Mouse (Mus musculus) gastrocnemius, postnatal 25 days (tissue): Measurements from ENCODE around the gene Supt20. TPM values are rescaled to one million over a fixed set of nuclear protein-coding genes. Genes with fewer than 3 reads are reported as not detected.
A peak's percentile ranks its signal among the peaks of the same experiment; 100 is the strongest.
"Not testable (repeated sequence)": the region's sequence is repeated elsewhere in the genome, so short reads cannot be mapped to it uniquely, and the experiment has no call there.

Experiments
- DNase-seq: peaks from one replicate; pipeline ENCODE4 v3.0.0; 2022
- total RNA-seq, 2 experiments: library from RNA; stranded (reverse); gene quantifications; 1 replicate in 1 of 2; 2 replicates in 1 of 2; pipeline ENCODE4 v1.2.3; 2021

The Supt20 gene
- total RNA-seq, 2 experiments from 2014 or later: 12.1 to 12.4 TPM

DNA sequence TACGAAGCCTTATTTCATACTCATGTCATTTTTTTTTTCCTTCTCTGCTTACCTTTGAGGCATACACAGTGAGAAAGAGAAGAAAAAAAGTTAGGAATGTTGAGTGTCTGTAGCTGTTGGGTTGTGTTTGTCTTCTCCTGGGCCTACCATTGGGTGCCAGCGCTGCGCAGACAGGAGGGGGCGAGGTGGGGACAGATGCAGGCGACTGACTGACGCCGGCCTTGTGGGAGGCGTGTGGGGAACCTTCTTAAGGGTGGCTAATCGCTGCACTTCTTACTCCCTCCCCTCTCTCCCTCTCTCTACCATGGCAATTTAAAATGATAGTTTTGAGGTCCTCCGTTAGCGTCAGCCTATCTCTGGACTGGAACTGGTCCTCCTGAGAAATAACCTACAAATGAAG, 63.5 kb downstream of the Supt20 start:
- no peak for DNase-seq

DNA sequence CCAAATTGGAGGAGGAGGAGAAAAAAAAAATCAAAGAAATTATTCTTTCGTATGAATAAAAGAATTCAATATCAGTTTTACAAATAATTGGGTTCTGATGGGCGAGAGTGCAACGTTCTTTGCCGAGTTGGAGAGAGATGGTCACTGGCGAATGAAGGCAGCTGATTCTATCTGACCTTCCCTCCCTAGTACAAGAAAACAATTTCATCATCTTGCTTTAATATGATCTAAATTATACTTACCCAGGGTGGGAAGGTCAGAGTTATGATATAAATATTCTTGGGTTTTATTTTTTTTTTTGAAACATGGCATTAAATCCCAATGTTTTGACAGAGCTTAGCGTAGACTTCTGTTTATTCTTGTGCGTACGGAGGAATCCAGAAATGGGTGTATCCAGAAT, 64.8 kb downstream of the Supt20 start:
- DNase-seq: no peak

DNA sequence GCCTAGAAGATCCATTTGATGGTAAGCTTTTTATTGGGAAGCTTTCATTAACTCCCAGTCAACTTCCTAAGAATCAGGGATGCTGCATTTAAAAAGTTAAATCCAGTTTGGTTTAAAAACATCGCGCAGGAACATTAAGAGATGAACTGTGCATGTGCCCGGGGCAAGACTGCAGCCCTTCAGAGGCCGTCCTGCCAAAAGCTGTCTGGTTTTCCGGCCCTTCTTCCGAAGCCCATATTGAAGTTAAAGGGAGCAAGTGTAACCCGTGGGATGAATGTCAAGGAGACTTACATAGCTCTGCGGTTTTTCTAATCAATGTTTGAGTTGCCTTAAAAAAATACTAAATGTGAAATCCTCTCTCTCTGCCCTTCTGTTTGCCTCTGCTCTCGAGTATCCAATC, 66.6 kb downstream of the Supt20 start:
- no peak for DNase-seq

DNA sequence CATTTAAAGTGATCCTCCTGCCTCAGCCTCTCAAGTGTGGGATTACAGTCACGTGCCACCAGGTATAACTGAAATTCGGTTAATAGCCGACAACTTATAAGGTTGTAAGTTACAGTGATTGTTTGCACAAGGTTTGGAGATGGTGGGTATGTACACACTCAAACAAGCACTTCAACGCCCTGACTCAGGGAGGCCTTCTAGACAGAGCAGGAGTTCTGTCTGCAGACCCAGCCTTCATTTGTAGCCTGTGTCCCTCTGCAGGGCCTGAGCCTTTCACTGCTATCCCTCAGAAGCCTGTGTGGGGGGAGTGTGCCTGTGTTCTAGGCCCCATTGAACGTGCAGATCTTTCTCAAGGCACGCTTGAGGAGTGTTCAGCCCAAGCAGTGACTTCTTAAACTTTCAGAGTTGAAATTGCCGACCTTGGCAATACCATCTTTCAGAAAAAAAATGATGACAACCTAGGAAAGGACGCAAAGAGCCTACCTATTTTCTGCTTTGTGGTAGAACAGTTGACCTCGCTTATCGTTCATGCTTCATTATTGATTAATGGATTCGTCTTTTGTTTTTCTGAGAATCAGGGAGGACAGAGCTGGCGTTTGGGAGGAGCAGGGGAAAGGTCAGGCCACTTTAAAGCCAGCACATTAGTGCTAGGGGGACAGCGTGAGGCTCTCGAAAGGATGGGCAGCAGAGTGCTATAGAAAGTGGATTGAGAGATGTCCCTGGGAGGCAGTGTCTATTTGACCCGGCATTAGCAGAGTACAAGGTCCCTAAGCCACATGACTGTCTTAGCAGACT, 67.9 kb downstream of the Supt20 start:
- no peak for DNase-seq

DNA sequence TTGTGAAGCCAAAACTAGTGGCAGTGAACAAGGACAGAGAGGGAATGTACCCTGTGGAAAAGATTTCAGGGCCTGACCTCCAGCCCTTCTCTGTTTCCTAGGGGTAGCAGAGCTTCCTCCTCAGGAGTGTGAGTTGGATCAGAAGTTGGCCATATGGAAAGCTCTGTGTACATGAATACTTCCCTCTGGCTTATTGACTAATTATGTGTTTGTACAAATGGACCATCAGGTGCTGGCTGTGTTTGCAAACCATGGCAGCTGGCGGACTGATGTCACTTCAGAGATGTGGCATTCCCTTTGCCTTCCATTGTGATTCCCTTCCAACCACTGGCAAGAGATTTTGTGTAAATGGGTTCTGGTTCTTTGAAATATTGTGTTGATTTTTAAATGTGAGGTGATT, 68.7 kb downstream of the Supt20 start:
- DNase-seq: no peak

DNA sequence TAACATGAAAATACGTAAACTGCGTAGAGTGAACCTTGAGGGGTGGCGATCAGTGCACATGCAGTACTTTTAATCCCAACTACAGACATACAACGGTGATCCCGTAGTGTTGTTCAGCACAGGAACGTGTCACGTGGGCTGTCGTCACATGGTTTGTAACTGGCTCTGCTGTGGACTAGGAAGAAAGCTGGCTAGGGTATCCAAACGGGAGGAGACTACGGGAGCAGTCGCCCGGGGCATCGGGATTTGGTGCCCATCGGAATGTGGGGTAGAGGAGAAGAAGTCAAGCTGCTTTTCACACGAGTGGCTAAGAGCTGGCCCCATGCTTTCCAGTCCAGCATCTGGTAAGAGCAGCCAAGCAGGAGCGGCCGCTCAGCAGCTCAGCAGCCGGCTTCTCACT, 71.8 kb downstream of the Supt20 start:
- peak; percentile 10 for DNase-seq

DNA sequence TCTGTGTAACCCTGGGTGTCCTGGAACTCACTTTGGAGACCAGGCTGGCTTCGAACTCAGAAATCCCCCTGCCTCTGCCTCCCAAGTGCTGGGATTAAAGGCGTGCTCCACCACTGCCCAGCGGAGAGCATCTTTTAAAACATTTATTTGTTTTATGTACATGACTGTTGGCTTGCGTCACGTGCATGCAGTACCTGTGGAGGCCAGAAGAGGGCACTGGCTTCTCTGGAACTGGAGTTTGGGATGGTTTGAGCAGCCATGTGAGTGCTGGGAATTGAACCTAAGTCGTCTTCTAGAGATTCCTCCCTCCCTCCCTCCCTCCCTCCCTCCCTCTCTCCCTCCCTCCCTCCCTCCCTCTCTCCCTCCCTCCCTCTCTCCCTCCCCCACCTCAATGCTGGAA, 72.9 kb downstream of the Supt20 start:
- DNase-seq: not testable (repeated sequence)

DNA sequence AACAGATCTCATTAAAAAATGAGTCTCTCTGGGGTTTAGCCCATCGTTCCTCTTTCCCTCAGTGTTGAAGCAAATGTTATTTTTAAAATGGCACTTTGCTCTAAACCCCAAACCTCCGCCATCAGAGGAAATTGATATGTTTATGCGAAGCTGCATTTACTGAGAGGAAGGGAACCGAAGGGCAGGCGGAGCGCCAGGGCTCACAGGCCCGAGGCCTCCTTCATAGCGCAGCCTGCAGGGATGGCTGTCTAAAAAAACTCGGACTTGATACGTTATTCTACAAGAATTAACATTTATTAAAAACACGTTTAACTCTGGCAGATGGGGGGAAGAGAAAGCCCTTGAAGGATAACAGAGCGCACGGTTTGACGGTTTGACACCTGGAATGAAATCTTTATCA, 73.4 kb downstream of the Supt20 start:
- no peak for DNase-seq

DNA sequence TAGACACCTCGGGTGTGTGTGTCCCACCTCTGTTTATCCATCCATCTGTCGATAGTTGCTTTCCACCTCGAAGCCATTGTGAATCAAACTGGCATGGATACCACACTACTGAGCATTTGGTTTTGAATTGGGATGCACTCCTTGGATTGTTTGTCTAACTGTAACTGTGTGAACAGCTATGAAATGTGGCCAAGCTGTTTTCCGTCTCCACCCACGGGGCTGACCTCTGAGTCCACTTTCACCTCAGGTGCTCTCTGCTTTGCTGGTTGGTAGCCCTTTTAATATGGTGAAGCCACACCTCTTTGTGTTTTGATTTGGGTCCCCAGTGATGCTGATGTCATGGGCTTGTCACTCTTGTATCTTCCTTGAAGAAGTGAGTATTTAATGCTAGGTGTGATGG, 74.2 kb downstream of the Supt20 start:
- no peak for DNase-seq

DNA sequence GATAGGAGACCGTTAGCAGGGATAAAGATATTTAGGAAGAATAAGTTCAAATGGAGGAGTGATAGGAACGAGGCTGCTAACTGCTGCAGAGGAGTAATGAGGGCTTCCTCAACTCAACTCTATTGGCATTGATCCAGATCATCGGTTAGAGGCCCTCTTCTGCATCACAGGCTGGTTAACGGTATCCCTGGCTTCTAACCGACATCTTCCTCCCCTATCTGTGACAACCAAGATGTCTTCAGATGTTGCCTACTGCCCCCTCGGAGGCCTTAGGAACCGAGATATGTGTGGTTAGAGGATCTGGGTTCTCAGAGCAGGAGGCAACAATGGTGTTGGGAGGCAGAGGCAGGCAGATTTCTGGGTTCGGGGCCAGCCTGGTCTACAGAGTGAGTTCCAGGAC, 76.0 kb downstream of the Supt20 start:
- no peak for DNase-seq

DNA sequence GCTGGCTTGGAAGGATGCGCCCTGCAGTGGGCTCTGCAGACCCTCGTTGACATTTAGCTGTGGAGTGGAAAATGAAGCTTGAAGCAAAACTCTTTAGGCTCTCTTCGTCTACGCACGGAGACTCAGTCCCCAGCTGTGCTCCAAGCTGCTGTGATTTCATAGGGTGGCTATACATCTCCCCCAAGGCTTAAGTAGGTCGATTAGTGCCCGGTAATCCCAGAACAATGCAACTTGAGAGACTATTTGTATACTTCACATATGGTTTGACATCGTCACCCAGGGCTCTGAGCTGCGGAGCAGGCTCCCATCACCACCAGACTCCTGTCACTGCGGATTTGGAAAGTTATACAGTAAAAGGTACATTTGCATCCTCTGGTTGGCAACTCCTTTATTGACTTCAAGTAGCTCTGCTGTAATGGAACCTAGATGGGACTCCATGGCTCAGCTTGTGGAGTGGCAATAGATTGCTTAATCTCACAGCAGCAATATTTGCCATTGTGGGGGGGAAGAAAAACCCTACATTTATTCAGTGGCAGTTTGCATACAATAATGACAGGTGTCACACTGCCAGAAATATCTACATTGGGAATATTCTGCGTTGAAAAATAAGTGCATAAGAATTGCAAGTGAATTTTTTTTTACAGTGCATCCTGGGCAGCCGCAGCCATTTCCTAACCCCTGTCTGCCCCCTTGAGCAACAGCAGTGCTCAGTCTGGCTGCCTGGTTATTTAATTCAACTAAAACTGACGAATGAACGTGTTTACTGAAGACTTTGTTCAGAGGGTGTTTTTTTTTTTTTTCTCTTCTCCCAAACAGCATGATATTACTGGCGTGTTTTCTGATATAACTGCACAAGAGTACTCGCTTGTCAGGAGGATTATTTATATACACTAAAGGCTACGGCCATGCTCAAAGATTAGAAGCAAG, 77.0 kb downstream of the Supt20 start:
- no peak for DNase-seq

DNA sequence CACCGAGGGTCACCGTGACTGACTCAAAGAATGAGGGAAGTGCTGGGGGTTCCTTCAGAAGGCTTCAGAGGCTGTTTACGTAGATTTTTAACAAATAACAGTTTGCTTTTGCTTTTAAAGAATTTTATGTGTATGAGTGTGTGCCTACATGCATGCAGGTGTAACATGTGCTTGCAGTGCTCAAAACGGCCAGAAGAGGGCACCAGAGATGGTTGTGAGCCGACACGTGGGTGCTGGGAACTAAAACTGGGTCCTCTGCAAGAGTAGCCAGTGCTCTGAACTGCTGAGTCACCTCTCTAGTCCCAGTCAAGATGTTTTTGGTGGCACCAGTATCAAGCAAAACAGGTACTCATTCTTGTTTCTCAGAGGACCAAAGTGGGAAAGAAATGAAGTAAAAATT, 81.0 kb downstream of the Supt20 start:
- no peak for DNase-seq

DNA sequence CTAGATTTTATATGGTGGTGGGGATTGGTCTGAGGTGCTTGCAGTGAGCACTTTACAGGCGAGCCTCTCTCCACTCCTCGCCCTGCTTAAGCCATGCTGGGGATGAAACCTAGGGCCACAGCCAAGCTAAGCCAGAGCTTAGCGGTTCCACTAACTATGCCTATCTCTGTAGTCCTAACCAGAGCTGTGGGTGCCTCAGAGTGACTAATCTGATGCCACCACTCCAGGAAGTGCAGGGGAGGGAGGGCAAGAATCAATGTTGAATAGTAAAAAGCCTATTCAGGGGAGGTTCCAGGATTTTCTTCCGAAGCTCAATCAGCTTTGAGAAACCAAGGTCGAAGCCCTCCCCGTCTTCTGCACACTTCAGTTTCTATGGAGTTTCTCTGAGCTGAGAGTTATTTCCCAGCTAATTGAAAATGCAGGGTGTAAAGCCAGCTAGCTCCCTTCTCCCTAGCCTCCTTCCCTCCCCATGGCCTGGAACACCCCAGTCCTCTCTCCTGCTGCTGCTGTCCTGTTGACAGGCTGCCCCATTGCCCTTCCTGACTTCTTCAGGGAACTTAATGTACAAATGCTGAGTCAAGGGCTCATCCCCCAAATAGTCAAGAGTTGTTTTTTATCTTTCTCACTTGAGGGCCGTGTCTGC, 83.5 kb downstream of the Supt20 start:
- DNase-seq: no peak

Other genes starting within 250 kb of the Supt20 start
- gene Gm21958, start 21.5 kb downstream of the Supt20 start, total RNA-seq: not detected
- 1 to 10 TPM; 8.9 to 9.8 TPM for gene Exosc8, start 42.6 kb downstream of the Supt20 start, total RNA-seq
- 1 to 10 TPM; 9.3 to 9.4 TPM for gene Alg5, start 42.7 kb downstream of the Supt20 start, total RNA-seq
- gene Smad9, start 62.8 kb downstream of the Supt20 start, total RNA-seq: under 1 TPM; 0.16 to 0.51 TPM
- 10 to 100 TPM; 29.0 to 30.5 TPM for gene Rfxap, start 115.0 kb downstream of the Supt20 start, total RNA-seq
- gene Sertm1, start 223.1 kb downstream of the Supt20 start, total RNA-seq: not detected